Mouse (Mus musculus) embryonic fibroblast, embryonic 13.5 days (primary cell): ENCODE measurements around the gene Pla2g4e. TPM values are rescaled to one million over a fixed set of nuclear protein-coding genes. Genes with fewer than 3 reads are reported as not detected.
"Not testable (repeated sequence)": the region's sequence is repeated elsewhere in the genome, so short reads cannot be mapped to it uniquely, and the experiment has no call there.

ENCODE experiments used
- H3K27ac ChIP-seq: 2 replicates; pipeline ENCODE4 v1.5.1; 2012; ENCODE audit warnings: low read length, control low read depth, inconsistent platforms; ENCODE audit not compliant: insufficient read depth
- H3K4me1 ChIP-seq: 2 replicates; pipeline ENCODE4 v1.6.1; 2011; ENCODE audit warnings: low read length; ENCODE audit not compliant: control insufficient read depth, insufficient read depth
- H3K4me3 ChIP-seq: 2 replicates; pipeline ENCODE4 v1.5.1; 2011; ENCODE audit warnings: mild to moderate bottlenecking, control low read depth, low read length; ENCODE audit not compliant: insufficient read depth
- CTCF ChIP-seq: IDR thresholded peaks from 2 replicates; pipeline ENCODE4 v1.5.1; 2011; ENCODE audit warnings: mild to moderate bottlenecking, control low read depth, low read length, moderate library complexity, borderline replicate concordance; ENCODE audit not compliant: insufficient read depth
- POLR2A ChIP-seq: IDR thresholded peaks from 2 replicates; pipeline ENCODE4 v1.6.1; 2011; ENCODE audit warnings: low read depth, mild to moderate bottlenecking, control low read depth, low read length, moderate library complexity
- polyA plus RNA-seq: library from polyadenylated mRNA; stranded (reverse); fragments of >200 nt; gene quantifications from 2 replicates; pipeline ENCODE4 v1.2.4, GENCODE M21; 2011; ENCODE audit warnings: low read depth; ENCODE audit not compliant: missing spikeins, insufficient read length

The Pla2g4e gene
- polyA plus RNA-seq, 1 experiment: not detected

GRCm38 (mm10) chr2:120268635-120269034, 23.5 kb upstream of the Pla2g4e start:
- Histone ChIP-seq H3K27ac (no peak overlapping the region), H3K4me3 (no peak overlapping the region), H3K4me1 (no peaks in the 10 kb centered on the region)
- TF ChIP-seq CTCF (no peak), POLR2A (no peak)

- no peak overlapping the region for H3K27ac ChIP-seq
- no peak for TF ChIP-seq CTCF
- TF ChIP-seq POLR2A: no peak
- no peaks in the 10 kb centered on the region for H3K4me1 ChIP-seq
- H3K4me3 ChIP-seq: no peak overlapping the region
Observed at GRCm38 (mm10) chr2:120265523-120265922, 20.4 kb upstream of the Pla2g4e start.

DNA sequence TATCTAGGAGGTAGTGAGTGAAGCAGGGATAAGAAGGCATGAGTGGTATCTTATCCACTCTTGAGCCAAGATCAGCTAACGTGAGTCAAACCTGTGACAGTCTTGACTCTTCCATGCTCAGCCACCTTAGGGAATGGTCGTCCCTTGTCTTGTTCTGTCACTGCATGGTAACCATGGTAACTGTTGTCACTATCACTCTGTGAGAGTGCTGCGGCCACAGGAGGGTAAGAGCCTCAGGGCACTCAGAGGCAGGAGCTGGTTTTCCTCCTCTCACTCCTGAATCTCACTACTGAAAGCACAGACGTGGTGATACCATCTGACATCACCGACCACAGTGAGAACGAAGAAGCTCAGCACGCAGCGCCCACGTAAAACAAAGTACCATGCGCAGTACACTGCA, 19.7 kb upstream of the Pla2g4e start:
- TF ChIP-seq POLR2A: no peak
- Histone ChIP-seq H3K4me3 (no peak overlapping the region), H3K4me1 (no peaks in the 10 kb centered on the region), H3K27ac (no peak overlapping the region)

GRCm38 (mm10) chr2:120262876-120263275, 17.7 kb upstream of the Pla2g4e start:
- H3K4me1 ChIP-seq: no peaks in the 10 kb centered on the region
- TF ChIP-seq POLR2A (no peak), CTCF (no peak)
- no peak overlapping the region for H3K4me3 ChIP-seq
- no peak overlapping the region for H3K27ac ChIP-seq

DNA sequence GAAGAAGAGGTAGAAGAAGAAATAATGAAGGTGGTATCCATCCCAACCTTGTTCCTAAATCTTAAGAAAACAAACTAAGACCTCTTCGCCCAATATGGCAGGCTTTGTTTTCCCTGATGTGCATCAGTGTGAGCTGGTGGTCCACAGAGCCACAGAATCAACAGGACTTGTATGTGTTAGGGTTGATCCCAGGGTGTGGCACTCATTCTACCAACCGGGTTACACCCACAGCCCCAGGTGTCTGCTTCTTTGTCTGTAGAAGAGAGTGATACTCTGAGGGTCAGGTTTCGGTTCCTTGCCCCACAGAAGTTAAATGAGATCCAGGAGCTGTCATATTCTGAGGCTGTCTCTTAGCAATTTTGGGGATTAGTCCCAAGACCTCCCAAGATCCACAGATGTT, 16.2 kb upstream of the Pla2g4e start:
- TF ChIP-seq CTCF (no peak), POLR2A (no peak)
- Histone ChIP-seq H3K4me3 (no peak overlapping the region), H3K27ac (no peak overlapping the region), H3K4me1 (no peaks in the 10 kb centered on the region)

GRCm38 (mm10) chr2:120256259-120256658, 11.1 kb upstream of the Pla2g4e start:
- TF ChIP-seq POLR2A (no peak), CTCF (no peak)
- Histone ChIP-seq H3K27ac (no peak overlapping the region), H3K4me1 (no peaks in the 10 kb centered on the region), H3K4me3 (no peak overlapping the region)

- H3K4me3 ChIP-seq: no peak overlapping the region
- H3K4me1 ChIP-seq: no peaks in the 10 kb centered on the region
- TF ChIP-seq CTCF: no peak
- no peak for TF ChIP-seq POLR2A
- no peak overlapping the region for H3K27ac ChIP-seq
Observed at GRCm38 (mm10) chr2:120252644-120253043, 7.5 kb upstream of the Pla2g4e start.

- peak overlapping the region; percentile 7 for H3K4me3 ChIP-seq
- peaks cover 3% of the 10 kb centered on the region; the same call in 1 of the 2 replicates for H3K4me1 ChIP-seq
- TF ChIP-seq POLR2A (no peak), CTCF (peak; percentile 73; the same call in 1 of the 2 replicates)
- no peak overlapping the region for H3K27ac ChIP-seq
Observed at GRCm38 (mm10) chr2:120245421-120246016, 384 bp upstream of the Pla2g4e start.

GRCm38 (mm10) chr2:120243995-120244394, 1.1 kb downstream of the Pla2g4e start:
- H3K4me1 ChIP-seq: peaks cover 3% of the 10 kb centered on the region; the same call in 1 of the 2 replicates
- H3K4me3 ChIP-seq: no peak overlapping the region
- no peak overlapping the region for H3K27ac ChIP-seq
- TF ChIP-seq POLR2A (no peak), CTCF (no peak)

- H3K27ac ChIP-seq: no peak overlapping the region
- H3K4me1 ChIP-seq: peaks cover 3% of the 10 kb centered on the region; the same call in 1 of the 2 replicates
- TF ChIP-seq CTCF (no peak), POLR2A (no peak)
- H3K4me3 ChIP-seq: no peak overlapping the region
Observed at GRCm38 (mm10) chr2:120242791-120243467, 2.2 kb downstream of the Pla2g4e start.

DNA sequence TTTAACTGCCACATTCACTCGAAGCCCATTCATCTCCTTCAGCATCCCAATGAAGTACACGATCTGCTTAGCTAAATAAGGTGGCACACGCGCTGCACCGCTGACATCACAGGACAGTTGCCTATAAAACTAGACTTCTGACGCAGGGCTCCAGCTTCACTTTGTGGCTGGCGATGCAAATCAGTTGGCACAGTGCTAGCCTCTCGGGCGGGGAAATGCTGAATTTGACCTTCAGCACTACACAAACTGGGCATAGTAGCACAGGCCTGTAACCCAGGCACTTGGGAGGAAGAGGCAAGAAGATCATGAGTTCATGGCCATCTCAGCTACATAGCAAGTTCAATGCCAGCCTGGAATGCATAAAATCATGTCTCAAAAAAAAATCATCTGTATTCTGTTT, 6.4 kb downstream of the Pla2g4e start:
- H3K4me1 ChIP-seq, H3K4me3 ChIP-seq: not testable (repeated sequence)

More for the DNA sequence above, 6.4 kb downstream of the Pla2g4e start:
- not testable (repeated sequence) for H3K27ac ChIP-seq
